Mouse (Mus musculus) MN1 (cell line): ENCODE measurements around the gene Tm9sf2.
A peak's percentile ranks its signal among the peaks of the same experiment; 100 is the strongest.

Experiments
- DNase-seq: peaks from one replicate; pipeline ENCODE4 v3.0.0-alpha.2; 2016; ENCODE audit warnings: low spot score

The Tm9sf2 gene

GRCm38 (mm10) chr14:122179262-122179661 is 72.4 kb downstream of the Tm9sf2 start:
- peak; percentile 30 for DNase-seq

- peak; percentile 91 for DNase-seq
Observed at GRCm38 (mm10) chr14:122181078-122181814, 74.4 kb downstream of the Tm9sf2 start, which contains the start of gene Clybl. Gene Clybl, plus strand, starts transcription at chr14:122181704.

- no peak for DNase-seq
Observed at GRCm38 (mm10) chr14:122181815-122182157, 74.9 kb downstream of the Tm9sf2 start.

- no peak for DNase-seq
Observed at GRCm38 (mm10) chr14:122182220-122182619, 75.4 kb downstream of the Tm9sf2 start.

- no peak for DNase-seq
Observed at GRCm38 (mm10) chr14:122183974-122184373, 77.1 kb downstream of the Tm9sf2 start.

GRCm38 (mm10) chr14:122188250-122188649 is 81.4 kb downstream of the Tm9sf2 start:
- DNase-seq: no peak

GRCm38 (mm10) chr14:122189901-122190300 is 83.1 kb downstream of the Tm9sf2 start:
- DNase-seq: no peak

GRCm38 (mm10) chr14:122190527-122190926 is 83.7 kb downstream of the Tm9sf2 start:
- no peak for DNase-seq

GRCm38 (mm10) chr14:122190941-122191510 is 84.2 kb downstream of the Tm9sf2 start:
- DNase-seq: peak; percentile 65

GRCm38 (mm10) chr14:122194630-122195029 is 87.8 kb downstream of the Tm9sf2 start:
- DNase-seq: no peak

GRCm38 (mm10) chr14:122196851-122197250 is 90.0 kb downstream of the Tm9sf2 start:
- no peak for DNase-seq

GRCm38 (mm10) chr14:122200247-122200885 is 93.5 kb downstream of the Tm9sf2 start:
- DNase-seq: no peak

- DNase-seq: no peak
Observed at GRCm38 (mm10) chr14:122209177-122209576, 102.3 kb downstream of the Tm9sf2 start.
